Mouse (Mus musculus): ENCODE results near the gene Dars2.

DNA sequence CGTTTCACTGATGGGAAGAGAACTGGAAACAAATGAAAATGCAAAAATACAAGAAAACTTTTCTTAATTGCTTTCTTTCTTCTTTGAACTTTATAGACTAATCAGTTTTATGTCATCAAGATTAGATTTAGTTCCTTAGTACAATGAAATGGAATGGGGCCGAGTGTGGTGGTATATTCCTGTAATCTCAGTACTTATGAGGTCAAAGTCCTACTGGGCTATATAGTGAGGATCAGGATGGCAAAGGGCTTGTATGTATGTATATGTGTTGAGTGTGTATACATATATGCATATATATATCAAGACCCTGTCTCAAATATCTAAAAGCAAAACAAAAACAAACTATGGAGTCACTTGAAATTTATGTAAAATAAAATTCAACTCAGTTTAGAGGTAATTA, 54.1 kb downstream of the Dars2 start:
- TF ChIP-seq TAL1 (IDR thresholded peaks at IDR 0.05; ENCODE audit: low read length), result no peak
- no peak for TF ChIP-seq POLR2A (IDR thresholded peaks at IDR 0.05; ENCODE audit: control insufficient read depth in 1 of 2, insufficient read depth in 1 of 2, low read depth in 1 of 2, low read length in 2 of 2, poor library complexity in 1 of 2)
- TF ChIP-seq TBP (IDR thresholded peaks at IDR 0.05; ENCODE audit: low read depth, low read length), result no peak
- TF ChIP-seq MYB (IDR thresholded peaks at IDR 0.05; ENCODE audit: low read depth, low read length), result no peak
- TF ChIP-seq EP300 (IDR thresholded peaks at IDR 0.05; ENCODE audit: low read depth in 1 of 2, low read length in 2 of 2), result no peak
- TF ChIP-seq RAD21 (IDR thresholded peaks at IDR 0.05; ENCODE audit: low read depth, low read length), result no peak
- no peak for TF ChIP-seq POLR2AphosphoS2 (IDR thresholded peaks at IDR 0.05; ENCODE audit: low read length)
- no peak for TF ChIP-seq MAX (IDR thresholded peaks at IDR 0.05; ENCODE audit: low read length)
- TF ChIP-seq UBTF (IDR thresholded peaks at IDR 0.05; ENCODE audit: borderline replicate concordance, insufficient read depth, low read depth, low read length), result no peak
